Mouse (Mus musculus): ENCODE data around the gene Gja8. TPM values are rescaled to one million over a fixed set of nuclear protein-coding genes. Genes with fewer than 3 reads are reported as not detected.

Gja8 gene
- not detected in 2 replicates for polyA plus RNA-seq (2014; fragmentation: Nextera tagmentation; extraction: Ambion mirVana)

- Histone ChIP-seq H3K4me3 (ENCODE audit: low read depth, low read length) (no peak within 1 kb of the TSS), H3K9me3 (ENCODE audit: control insufficient read depth, low read length) (no peaks in the 10 kb centered on the region), H3K36me3 (ENCODE audit: control insufficient read depth, insufficient read depth, low read length) (no peaks in the 10 kb centered on the region), H3K27me3 (ENCODE audit: control insufficient read depth, insufficient read depth, low read length) (peaks cover 18% of the 10 kb centered on the region), H3K9ac (ENCODE audit: low read length) (no peak within 1 kb of the TSS), H3K4me1 (ENCODE audit: control insufficient read depth, insufficient read depth, low read length) (no peaks in the 10 kb centered on the region), H3K4me2 (ENCODE audit: low read depth, severe bottlenecking) (no peak within 1 kb of the TSS), H3K27ac (replicated peaks; ENCODE audit: low read depth, low read length) (no peak within 1 kb of the TSS)
- ATAC-seq (ENCODE audit: insufficient number of reproducible peaks, low FRiP score, low TSS enrichment, low read depth) = no peak
- no peak for DNase-seq (ENCODE audit: low spot score)
- 61% methylated on average over 6 of the region's 6 CpGs for WGBS
Measured at GRCm38 (mm10) chr3:96925920-96926319, at the start of gene Gja8. Gene Gja8 (minus strand): TSS chr3:96926020.

DNA sequence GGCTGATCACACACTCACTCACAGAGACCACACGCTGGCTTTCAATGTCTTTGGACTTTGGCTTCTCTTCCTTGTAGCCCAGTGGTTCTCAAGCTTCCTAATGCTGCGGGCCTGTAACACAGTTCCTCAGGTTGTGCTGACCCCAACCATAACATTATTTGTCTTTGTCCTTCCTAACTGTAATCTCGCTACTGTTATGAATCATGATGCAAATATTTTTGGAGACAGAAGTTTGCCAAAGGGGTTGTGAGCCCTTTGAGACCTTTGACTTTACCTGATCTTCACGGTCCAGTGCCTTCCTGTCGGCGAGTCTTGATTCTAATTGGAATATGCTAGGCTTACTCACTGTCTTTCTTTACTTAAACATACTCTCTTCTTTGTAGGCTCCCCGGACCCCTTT is 48.6 kb upstream of the Gja8 start:
- no peaks in the 10 kb centered on the region for H3K27me3 ChIP-seq (ENCODE audit: control insufficient read depth, insufficient read depth, low read length)
- H3K9ac ChIP-seq (ENCODE audit: low read length) = no peak overlapping the region
- no peak overlapping the region for H3K4me3 ChIP-seq (ENCODE audit: low read depth, low read length)
- H3K36me3 ChIP-seq (ENCODE audit: control insufficient read depth, insufficient read depth, low read length) = no peaks in the 10 kb centered on the region
- DNase-seq (ENCODE audit: low spot score) = no peak
- H3K4me1 ChIP-seq (ENCODE audit: control insufficient read depth, insufficient read depth, low read length) = no peaks in the 10 kb centered on the region
- no peaks in the 10 kb centered on the region for H3K9me3 ChIP-seq (ENCODE audit: control insufficient read depth, low read length)
- 90% methylated on average over 7 of the region's 7 CpGs for WGBS
- H3K27ac ChIP-seq (replicated peaks; ENCODE audit: low read depth, low read length) = no peak overlapping the region
- H3K4me2 ChIP-seq (ENCODE audit: low read depth, severe bottlenecking) = no peak overlapping the region
- no peak for ATAC-seq (ENCODE audit: insufficient number of reproducible peaks, low FRiP score, low TSS enrichment, low read depth)

GRCm38 (mm10) chr3:96970986-96971385 is 45.2 kb upstream of the Gja8 start:
- no peak for DNase-seq (ENCODE audit: low spot score)
- Histone ChIP-seq H3K27ac (replicated peaks; ENCODE audit: low read depth, low read length) (no peak overlapping the region), H3K9ac (ENCODE audit: low read length) (no peak overlapping the region), H3K4me2 (ENCODE audit: low read depth, severe bottlenecking) (no peak overlapping the region), H3K27me3 (ENCODE audit: control insufficient read depth, insufficient read depth, low read length) (no peaks in the 10 kb centered on the region), H3K36me3 (ENCODE audit: control insufficient read depth, insufficient read depth, low read length) (no peaks in the 10 kb centered on the region), H3K4me3 (ENCODE audit: low read depth, low read length) (no peak overlapping the region), H3K4me1 (ENCODE audit: control insufficient read depth, insufficient read depth, low read length) (no peaks in the 10 kb centered on the region), H3K9me3 (ENCODE audit: control insufficient read depth, low read length) (no peaks in the 10 kb centered on the region)
- no peak for ATAC-seq (ENCODE audit: insufficient number of reproducible peaks, low FRiP score, low TSS enrichment, low read depth)
- 26% methylated on average over 7 of the region's 7 CpGs for WGBS

DNA sequence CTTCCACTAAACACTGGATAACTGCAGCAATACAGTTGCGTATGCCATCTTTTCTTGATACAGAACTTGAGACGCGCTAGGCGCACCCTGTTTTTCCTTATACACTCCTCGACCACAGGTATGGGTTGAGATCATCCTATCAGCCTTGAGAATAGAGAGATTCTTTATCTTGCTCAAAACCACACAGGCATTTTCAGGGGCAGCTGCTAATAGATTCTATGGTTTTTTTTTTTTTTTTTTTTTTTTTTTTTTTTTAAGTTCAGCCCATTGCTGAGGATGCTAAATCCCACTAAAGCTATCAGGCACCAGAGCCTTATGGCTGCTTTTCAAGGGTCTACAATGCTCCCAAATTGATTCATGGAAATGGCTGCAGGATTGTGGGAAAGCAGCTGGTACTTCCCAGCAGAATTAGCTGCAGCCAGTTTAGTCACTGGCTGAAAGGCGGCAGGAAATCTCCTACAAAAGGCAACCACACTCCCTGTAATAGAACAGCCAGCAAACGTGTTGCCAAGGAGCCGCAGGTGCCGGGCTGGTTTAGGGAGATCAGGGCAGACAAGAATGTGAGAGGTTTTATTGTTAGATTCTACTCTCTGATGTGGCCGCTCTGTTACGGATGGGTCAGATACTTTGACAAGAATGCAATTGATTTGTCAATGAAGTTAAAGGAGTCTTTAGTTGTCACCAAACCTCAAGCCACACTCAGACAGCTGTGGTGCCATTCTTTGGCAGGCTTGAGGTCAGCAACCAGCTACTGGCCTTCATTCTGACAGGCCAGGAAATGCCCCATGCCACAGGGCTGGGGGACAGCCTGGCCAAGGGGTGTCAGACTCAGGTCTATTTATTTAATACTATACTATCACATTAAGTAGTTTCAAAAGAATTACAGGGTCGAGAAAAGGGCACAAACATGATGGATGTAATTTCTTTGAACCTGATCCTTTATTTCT is 37.5 kb upstream of the Gja8 start:
- WGBS = 72% methylated on average over 12 of the region's 12 CpGs
- peaks cover 3% of the 10 kb centered on the region; the same call in 1 of the 2 replicates for H3K4me1 ChIP-seq (ENCODE audit: control insufficient read depth, insufficient read depth, low read length)
- no peaks in the 10 kb centered on the region for H3K27me3 ChIP-seq (ENCODE audit: control insufficient read depth, insufficient read depth, low read length)
- H3K9me3 ChIP-seq (ENCODE audit: control insufficient read depth, low read length) = no peaks in the 10 kb centered on the region
- ATAC-seq (ENCODE audit: insufficient number of reproducible peaks, low FRiP score, low TSS enrichment, low read depth) (no peak), DNase-seq (ENCODE audit: low spot score) (no peak)
- no peak overlapping the region for H3K27ac ChIP-seq (replicated peaks; ENCODE audit: low read depth, low read length)
- no peak overlapping the region for H3K9ac ChIP-seq (ENCODE audit: low read length)
- no peak overlapping the region for H3K4me3 ChIP-seq (ENCODE audit: low read depth, low read length)
- H3K36me3 ChIP-seq (ENCODE audit: control insufficient read depth, insufficient read depth, low read length) = no peaks in the 10 kb centered on the region
- no peak overlapping the region for H3K4me2 ChIP-seq (ENCODE audit: low read depth, severe bottlenecking)

DNA sequence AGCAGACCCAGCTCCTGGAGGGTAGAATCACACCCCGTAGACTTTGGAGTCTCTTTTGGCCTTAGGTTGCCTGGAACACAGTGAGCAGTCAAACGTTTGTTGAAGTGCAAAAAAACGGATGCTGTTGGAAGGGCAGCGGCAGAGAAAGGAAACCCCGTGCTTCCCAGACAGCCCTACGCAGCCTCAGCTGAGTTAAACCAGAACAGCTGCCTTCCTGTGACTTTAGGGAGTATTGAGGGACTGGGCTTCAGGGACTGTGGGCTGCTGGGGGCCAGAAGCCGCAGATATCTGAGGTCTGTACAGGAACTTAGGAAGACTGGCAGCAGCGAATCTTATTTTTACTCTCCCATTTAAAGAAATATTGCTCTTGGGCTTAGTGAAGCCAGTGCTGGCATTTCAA is 34.8 kb upstream of the Gja8 start:
- no peaks in the 10 kb centered on the region for H3K36me3 ChIP-seq (ENCODE audit: control insufficient read depth, insufficient read depth, low read length)
- ATAC-seq (ENCODE audit: insufficient number of reproducible peaks, low FRiP score, low TSS enrichment, low read depth) = no peak
- DNase-seq (ENCODE audit: low spot score) = no peak

GRCm38 (mm10) chr3:96953489-96954233 is 27.8 kb upstream of the Gja8 start:
- Histone ChIP-seq H3K36me3 (ENCODE audit: control insufficient read depth, insufficient read depth, low read length) (no peaks in the 10 kb centered on the region), H3K9me3 (ENCODE audit: control insufficient read depth, low read length) (no peaks in the 10 kb centered on the region), H3K27ac (replicated peaks; ENCODE audit: low read depth, low read length) (no peak overlapping the region), H3K4me3 (ENCODE audit: low read depth, low read length) (no peak overlapping the region), H3K9ac (ENCODE audit: low read length) (no peak overlapping the region), H3K4me1 (ENCODE audit: control insufficient read depth, insufficient read depth, low read length) (no peaks in the 10 kb centered on the region), H3K27me3 (ENCODE audit: control insufficient read depth, insufficient read depth, low read length) (no peaks in the 10 kb centered on the region), H3K4me2 (ENCODE audit: low read depth, severe bottlenecking) (no peak overlapping the region)
- no peak for ATAC-seq (ENCODE audit: insufficient number of reproducible peaks, low FRiP score, low TSS enrichment, low read depth)
- 51% methylated on average over 14 of the region's 14 CpGs for WGBS
- DNase-seq (ENCODE audit: low spot score) = no peak

More for the DNA sequence above, 34.8 kb upstream of the Gja8 start:
- no peak overlapping the region for H3K27ac ChIP-seq (replicated peaks; ENCODE audit: low read depth, low read length)
- 50% methylated on average over 8 of the region's 8 CpGs for WGBS
- H3K27me3 ChIP-seq (ENCODE audit: control insufficient read depth, insufficient read depth, low read length) = no peaks in the 10 kb centered on the region
- peaks cover 3% of the 10 kb centered on the region; the same call in 1 of the 2 replicates for H3K4me1 ChIP-seq (ENCODE audit: control insufficient read depth, insufficient read depth, low read length)
- H3K4me3 ChIP-seq (ENCODE audit: low read depth, low read length) = no peak overlapping the region
- no peaks in the 10 kb centered on the region for H3K9me3 ChIP-seq (ENCODE audit: control insufficient read depth, low read length)
- no peak overlapping the region for H3K4me2 ChIP-seq (ENCODE audit: low read depth, severe bottlenecking)
- H3K9ac ChIP-seq (ENCODE audit: low read length) = no peak overlapping the region

DNA sequence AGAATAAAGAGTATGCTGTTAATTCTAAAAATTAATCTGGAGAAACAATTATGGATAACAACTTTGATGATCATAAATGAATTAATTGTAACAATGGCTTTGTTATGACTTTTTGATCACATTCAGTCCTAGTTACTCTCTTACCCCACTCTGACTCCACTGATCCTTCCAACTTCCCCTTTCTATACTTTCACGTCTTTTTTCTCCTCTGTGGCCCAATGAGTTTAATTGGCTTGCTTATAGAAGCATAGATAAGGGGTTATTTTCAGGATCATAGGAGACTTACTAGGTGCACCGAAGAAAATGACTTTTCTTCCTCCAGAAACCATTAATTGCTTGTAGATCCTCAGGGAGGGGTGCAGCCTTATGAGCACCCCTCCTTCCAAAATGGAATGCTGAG is 16.9 kb upstream of the Gja8 start:
- Histone ChIP-seq H3K36me3 (ENCODE audit: control insufficient read depth, insufficient read depth, low read length) (no peaks in the 10 kb centered on the region), H3K9me3 (ENCODE audit: control insufficient read depth, low read length) (no peaks in the 10 kb centered on the region), H3K9ac (ENCODE audit: low read length) (no peak overlapping the region), H3K4me2 (ENCODE audit: low read depth, severe bottlenecking) (no peak overlapping the region), H3K27ac (replicated peaks; ENCODE audit: low read depth, low read length) (no peak overlapping the region), H3K27me3 (ENCODE audit: control insufficient read depth, insufficient read depth, low read length) (no peaks in the 10 kb centered on the region), H3K4me1 (ENCODE audit: control insufficient read depth, insufficient read depth, low read length) (no peaks in the 10 kb centered on the region), H3K4me3 (ENCODE audit: low read depth, low read length) (no peak overlapping the region)
- ATAC-seq (ENCODE audit: insufficient number of reproducible peaks, low FRiP score, low TSS enrichment, low read depth) (no peak), DNase-seq (ENCODE audit: low spot score) (no peak)
- WGBS = 87% methylated on average over 2 of the region's 2 CpGs

DNA sequence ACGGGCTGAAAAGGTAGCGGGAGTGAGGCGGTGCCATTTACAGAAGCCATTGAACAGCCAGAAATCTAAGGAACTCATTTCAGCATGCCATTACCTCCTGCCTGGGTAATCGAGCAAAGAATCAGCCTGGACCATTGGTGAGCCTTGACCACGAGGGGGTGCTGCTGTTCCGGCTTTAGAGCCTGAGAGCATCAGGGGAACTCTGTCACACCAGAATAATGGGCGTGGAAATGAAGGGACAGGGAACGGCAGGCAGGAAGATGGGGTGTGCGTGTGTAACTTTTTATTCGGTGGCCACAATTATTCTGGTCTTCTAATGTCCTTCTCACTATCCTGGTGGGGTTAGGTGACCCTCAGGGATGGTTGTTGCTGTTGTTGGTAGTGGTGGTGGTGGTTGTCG is 12.9 kb upstream of the Gja8 start:
- Histone ChIP-seq H3K4me2 (ENCODE audit: low read depth, severe bottlenecking) (no peak overlapping the region), H3K27ac (replicated peaks; ENCODE audit: low read depth, low read length) (no peak overlapping the region), H3K9ac (ENCODE audit: low read length) (no peak overlapping the region), H3K27me3 (ENCODE audit: control insufficient read depth, insufficient read depth, low read length) (no peaks in the 10 kb centered on the region), H3K4me1 (ENCODE audit: control insufficient read depth, insufficient read depth, low read length) (no peaks in the 10 kb centered on the region), H3K9me3 (ENCODE audit: control insufficient read depth, low read length) (no peaks in the 10 kb centered on the region), H3K4me3 (ENCODE audit: low read depth, low read length) (no peak overlapping the region), H3K36me3 (ENCODE audit: control insufficient read depth, insufficient read depth, low read length) (no peaks in the 10 kb centered on the region)
- 15% methylated on average over 11 of the region's 11 CpGs for WGBS
- peak; percentile 57; the same call in 1 of the 2 replicates for ATAC-seq (ENCODE audit: insufficient number of reproducible peaks, low FRiP score, low TSS enrichment, low read depth)
- peak; percentile 95 for DNase-seq (ENCODE audit: low spot score)

All from limb, embryonic 11.5 days (tissue).